Mouse (Mus musculus) naive thymus-derived CD4-positive, alpha-beta T cell, adult 2 months (primary cell): Measurements from ENCODE around the gene Echdc3.

ENCODE experiments used
- DNase-seq: peaks from one replicate; pipeline ENCODE4 v3.0.0-alpha.2; 2011; ENCODE audit warnings: low read depth

Echdc3 gene

DNA sequence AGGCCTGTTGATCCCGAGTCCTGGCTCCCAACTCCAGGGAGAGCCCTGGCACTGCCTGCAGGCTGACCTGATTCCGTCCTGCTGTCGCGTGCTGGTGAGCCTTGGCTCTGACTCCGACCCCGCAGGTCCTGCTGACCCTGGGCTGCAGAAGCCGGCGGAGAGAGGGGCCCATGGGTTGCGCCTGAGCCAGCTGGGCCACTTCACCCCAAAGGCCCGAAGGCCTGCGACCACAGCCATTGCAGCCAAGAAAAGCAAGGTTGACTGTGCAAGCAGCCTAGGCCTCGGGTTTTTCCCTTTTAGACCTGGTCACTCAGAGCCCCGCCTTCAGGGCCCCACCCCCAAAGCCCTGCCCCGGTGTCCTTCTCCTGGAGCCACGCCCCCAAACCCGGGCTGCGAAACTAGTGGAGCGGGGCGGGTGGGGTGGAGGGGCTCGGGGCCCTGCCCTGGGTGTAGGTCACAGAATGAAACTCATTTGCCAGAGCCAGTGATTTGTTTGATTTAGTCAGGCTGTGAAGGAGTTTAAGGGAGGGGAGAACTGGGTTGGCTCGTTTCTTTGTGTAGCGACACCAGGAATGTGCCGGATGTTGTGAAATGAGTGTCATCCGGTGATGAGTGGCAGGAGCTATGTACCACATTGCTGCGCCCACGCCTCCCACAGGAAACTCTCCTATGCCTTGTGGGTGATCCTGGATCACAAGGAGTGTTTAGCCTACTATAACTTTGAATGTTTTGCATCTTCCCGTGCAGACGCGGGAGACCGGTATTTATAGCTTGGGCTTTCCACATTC, at the start of gene Echdc3:
TSS of gene Echdc3 (minus strand) at position 310 of the 788 bp plus-strand sequence.
- peak; percentile 66 for DNase-seq

DNA sequence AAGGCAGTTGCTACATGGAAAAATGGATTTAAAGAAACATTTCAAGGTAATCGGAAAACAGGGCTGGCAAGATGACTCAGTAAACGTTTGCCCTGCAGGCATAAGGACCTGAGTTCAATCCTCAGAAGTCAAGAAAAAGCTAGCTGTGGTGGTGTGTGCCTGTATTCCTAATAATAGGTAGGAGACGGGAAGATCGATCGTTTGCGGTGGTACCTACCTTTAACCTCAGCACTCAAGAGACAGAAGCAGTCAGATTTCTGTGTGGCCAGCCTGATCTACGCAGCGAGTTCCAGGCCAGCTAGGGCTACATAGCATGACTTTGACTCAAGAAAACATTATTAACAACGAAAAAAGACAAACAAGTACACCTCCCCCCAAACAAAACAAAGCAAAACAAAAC, 48.9 kb upstream of the Echdc3 start:
- DNase-seq = no peak

DNA sequence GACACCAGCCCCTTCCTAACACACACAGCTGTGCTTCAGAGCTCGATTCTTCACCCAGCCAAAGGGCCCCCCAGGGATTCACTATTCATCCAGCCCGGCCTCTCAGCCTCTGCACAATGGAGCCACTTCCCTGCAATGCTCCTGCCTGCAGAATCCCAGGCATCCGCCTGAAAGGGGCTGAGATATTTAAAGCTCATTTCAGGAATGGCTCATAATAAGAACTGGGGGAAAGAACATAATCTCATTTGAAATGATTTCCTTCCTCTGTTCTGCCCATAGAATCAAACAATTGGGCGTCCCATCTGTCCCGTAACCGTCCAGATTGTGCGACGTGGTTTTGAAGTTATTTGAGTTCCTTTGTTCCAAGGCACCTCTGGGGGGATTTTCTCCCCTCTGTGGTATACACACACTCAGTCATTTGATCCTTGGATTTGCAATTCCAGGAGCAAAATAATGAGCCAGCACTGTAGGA, 48.4 kb upstream of the Echdc3 start:
- no peak for DNase-seq

DNA sequence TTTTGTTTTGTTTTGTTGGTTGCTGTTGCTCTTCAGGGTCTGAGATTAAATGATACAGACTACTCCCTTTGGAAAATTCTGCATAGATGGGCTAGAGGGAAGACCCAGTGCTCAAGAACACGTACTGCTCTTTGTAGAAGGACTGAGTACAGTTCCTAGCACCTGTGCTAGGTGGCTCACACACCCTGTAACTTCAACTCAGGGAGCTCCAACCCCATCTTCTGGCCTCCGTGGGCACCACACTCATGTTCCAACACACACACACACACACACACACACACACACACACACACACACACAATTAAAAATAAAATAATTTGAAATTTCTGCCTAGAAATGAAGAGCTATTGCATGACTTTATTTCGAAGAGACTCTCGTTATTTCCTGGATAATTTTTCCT, 47.8 kb upstream of the Echdc3 start:
- DNase-seq = no peak

DNA sequence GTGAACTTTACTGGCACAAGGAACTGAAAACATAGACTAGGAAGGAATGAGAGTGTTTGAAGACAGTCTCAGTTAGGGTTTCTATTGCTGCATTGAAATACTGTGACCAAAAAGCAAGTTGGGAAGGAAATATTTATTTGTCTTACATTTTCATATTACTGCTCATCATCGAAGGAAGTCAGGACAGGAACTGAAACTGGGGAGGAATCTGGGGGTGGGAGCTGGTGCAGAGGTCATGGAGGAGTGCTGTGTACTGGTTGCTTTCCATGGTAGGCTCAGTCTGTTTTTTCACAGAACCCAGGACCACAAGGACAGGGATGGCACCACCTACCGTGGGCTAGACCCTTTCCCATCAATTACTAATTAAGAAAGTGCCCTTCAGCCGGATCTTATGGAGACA, 46.3 kb upstream of the Echdc3 start:
- no peak for DNase-seq

DNA sequence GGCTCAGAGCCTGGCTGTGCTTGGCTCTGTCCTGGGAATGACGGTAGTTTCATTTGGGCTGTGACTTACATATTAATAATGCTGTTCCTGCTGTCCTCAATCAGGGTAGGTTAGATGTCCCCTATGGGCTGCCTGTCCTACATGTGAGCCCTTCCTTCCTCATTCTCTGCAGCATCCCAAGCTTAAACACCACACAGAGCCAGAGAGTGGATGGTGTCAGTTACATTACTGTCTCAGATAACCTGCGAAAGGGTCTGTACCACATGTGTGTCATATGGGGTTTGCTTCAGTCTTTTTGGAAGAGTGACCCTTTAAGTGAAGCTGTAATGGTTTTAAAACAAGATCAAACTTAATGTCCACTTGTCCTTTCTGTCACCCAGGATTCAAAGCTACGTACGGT, 45.2 kb upstream of the Echdc3 start:
- DNase-seq = no peak

DNA sequence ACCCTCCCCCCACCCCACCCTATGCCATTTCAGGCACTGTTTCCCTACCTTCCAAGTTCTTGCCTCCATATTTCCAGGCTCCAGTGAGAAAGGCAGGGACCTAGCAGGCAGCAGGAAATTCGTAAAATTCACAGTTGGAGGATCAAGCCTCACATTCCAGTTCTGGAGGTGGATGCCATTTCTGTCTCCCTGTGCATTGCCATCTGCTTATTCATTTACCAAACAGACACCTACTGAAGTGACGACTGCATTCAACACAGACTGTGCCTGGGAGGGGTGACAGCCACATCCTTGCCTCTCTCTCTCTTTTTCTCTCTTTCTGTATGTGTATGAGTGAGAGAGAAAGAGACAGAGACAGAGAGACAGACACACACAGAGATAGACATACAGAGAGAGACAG, 44.3 kb upstream of the Echdc3 start:
- no peak for DNase-seq

DNA sequence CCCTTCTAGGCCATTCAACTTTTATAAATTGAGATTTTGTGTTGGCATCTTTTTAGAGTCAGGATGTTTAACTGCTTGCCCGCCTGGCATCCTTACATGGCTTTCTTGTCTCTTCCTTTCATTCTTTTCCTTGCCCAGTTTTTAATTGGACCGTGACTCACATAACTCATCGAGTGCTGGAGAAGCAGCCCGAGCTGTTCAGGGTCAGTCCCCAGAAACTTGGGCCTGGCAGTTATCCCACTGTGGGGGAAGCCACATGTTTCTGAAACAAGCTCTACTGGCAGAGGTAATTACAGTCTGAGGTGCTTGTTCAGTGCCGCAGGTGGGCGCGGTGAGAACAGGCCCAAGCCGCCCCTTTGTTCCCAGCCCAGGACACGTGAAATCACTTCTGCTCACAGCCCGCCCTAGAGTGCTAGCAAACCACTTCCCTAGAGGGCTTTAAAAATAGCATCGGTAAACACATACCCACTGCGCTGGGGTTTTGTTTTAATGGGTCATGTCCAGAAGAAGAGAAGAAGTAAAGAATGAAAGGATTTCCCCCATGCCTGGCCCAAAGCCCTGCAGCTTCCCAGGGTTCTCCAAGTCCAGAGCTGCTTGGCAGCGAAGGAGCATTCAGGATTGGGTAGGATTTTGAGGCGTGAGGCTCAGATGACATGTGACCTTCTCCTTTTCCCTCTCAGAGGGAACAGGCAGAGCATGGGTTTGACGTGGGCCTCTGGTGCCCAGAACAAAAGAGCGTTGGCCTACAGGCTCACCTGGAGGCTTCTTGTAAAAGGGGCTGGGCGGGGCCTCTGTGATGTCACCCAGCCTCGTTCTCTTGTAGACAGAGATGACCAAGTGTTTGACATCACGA, 43.4 kb upstream of the Echdc3 start:
- peak; percentile 28 for DNase-seq

DNA sequence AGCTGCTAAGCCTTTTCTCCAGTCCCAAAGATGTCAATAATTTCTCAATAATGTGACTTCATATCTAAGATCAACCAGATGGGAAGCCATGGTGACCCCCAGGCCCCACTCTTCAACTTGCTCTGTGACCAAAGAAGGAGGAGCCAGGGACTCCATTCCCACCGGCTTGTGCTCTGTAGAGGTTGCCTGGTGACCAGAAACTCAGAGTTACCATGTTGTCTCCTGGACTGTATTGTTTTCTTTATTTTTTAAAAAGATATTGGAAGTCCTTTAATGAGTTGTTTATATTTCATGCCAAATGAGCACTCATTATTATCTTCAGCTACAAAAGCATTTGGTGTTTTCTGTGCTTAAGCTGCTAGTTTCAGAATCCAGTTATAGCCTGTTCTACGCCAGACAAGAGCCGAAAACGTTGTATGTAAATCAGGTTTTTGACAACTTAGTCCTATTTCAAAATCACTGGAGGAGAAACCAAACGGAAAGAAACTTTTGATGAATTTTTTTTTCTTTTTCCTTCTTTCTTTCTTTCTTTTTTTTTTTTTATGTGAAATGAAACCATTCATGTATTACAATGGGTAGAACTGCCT, 42.7 kb upstream of the Echdc3 start:
- no peak for DNase-seq

DNA sequence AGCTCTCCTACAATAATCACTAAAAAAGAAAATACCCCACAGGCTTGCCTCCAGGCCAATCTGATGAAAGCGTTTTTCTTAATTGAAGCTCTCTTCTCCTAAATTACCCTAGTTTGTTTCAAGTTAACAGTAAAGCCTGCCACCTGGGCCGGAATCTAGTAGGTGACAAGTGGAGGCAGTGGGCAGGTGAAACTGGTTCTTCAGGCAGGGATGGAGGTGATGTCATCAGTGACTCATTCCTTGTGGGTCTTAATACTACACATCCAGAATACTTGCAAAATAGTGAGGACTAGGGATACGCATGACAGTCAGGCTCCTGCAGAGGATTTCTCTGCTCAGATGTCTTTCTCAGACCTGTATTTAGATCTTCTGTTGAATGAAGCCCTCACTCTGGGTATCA, 39.7 kb upstream of the Echdc3 start:
- DNase-seq = no peak

DNA sequence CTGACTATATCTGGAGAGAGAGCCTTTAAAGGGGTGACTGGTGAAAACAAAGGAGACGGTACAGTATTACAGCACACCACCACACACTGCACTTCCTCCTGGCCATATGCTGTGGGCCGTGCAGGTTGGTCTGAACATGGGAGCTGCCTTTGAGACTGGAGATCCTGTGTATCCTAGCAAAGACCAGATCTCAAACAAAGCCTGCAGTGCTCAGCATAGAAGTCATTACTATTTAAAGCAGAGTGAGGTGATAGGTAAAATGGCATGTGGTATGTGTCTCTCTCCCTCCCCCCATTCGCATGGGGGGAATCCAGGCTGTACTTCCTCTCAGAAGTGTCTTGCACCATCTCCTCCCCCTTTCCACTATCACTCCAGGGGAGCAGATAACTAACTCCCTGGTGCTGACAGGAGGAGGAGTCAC, 38.3 kb upstream of the Echdc3 start:
- no peak for DNase-seq

DNA sequence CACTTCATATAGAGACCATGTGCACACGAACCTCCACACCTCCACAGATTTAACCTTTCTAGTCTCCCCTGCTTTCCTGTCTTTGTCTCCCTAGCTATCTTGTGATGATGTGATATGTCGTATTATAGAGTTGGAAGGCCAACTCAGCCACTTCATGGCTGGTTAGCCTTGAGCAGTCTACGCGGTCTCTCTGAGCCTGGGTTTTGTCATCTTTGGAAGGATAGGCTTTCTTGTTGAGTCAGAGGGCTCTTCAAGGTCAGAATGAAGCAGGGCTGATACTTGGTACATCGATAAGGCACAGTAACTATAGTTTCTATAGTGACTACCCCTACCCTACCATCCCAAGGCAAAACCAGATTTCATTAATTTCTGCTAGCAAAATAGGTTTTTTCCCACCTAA, 28.6 kb upstream of the Echdc3 start:
- no peak for DNase-seq

DNA sequence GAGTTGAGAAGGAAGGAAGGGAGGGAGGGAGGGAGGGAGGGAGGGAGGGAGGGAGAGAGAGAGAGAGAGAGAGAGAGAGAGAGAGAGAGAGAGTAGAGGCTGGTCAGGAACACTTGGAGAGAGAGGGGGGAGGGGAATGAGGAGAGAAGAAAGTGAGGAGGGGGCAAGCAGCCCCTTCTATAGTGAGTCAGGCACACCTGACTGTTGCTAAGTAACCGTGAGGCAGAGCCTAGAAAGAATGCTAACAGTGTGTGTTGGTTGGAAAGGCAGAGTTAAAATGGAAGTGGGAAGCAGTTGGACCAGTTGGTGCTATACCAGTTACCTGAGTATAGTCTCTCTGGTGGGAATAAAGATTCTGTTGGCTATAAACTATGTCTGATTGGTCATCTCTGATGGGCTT, 27.2 kb upstream of the Echdc3 start:
- no peak for DNase-seq

DNA sequence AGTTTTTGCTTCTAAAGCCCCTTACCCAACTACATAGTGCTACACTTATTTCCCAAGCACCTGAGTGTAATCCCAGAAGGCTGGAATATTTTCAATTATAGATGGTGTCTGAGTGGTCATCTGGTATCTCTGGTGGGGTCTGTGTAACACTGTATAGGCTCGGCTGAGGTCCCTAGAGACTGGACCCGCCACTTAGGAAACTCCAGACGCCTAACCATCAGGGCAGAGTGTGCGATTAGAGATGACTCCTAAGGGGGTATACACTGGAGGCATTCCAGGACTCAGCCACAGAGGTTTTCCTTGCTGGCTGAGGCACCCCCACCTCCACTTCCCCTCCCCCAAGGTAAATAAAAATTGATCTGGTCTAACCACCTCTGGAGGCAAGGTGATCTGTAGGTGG, 26.5 kb upstream of the Echdc3 start:
- no peak for DNase-seq

DNA sequence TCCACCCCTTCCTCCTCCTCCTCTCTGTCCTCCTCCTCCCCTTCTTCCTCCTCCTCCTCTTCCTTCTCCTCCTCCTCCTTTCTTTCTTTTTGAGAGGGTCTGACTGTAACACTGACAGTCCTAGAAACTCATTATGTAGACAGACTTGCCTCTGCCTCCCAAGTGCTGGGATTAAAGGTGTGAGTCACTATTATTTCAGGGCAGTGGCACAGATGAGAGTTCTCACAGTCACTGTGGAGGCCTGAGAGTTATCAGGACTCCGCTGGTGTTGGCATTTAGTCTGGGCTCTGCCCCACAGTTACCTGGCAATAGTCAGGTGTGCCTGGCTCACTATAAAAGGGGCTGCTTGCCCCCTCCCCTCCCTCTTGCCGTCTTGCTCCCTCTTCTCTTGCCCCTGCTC, 25.8 kb upstream of the Echdc3 start:
- no peak for DNase-seq

DNA sequence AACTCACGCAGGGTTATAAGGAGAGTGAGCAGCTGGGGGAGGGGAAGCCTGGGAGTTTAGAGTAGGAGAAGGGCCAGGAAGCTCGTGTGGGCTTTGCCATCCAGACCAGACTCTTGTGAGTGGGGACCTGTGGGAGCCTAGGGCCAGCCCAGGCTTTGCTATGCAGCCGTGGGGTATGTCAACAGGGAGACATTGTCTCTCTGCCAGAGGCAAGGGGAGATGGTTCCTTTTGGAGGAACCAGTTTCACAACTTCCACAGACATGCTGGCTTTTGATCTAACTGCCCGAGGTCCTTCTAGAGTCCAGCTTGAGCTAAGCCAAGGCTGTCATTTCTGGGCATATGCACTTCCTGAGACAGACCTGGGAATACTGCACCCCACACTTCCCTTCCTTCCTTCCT, 25.4 kb upstream of the Echdc3 start:
- no peak for DNase-seq

DNA sequence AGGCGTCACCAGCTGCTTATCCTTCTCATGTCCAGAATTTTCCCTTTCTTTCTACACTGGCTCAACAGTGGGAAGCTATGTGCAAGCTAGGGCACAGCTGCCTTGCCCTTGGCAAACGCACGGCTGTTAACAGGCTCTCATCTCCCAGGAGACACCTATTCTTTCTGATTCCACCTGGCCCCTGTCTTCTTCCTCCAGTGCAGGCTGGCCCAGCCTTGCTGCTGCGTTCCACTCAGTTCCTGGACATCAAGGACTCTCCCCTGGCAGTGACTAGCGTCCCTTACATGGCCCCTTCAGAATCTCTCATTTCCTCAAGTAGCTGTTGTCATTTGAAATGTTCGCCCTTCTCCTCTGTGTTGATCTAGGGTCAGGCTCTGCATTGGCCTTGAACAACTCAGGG, 20.5 kb upstream of the Echdc3 start:
- DNase-seq = no peak

DNA sequence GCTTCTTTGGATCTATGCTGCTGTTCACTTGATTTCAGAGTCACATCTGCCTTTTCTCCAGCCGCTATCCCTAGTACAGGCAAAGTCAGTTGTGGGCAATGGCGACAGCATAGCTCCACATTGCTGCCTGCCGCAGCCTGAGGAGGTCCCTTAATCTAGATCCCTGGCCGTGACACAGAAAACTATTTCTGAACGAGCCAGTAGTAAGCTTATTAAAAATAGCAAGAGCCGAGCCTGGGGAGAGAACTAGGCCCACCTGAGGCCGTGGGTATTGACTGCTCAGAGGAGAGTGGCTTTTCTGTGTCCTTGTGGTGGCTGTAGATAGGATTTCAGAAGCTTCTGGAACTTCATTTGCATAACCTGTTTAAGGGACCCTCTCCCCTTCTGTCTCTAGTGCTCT, 19.9 kb upstream of the Echdc3 start:
- DNase-seq = no peak

DNA sequence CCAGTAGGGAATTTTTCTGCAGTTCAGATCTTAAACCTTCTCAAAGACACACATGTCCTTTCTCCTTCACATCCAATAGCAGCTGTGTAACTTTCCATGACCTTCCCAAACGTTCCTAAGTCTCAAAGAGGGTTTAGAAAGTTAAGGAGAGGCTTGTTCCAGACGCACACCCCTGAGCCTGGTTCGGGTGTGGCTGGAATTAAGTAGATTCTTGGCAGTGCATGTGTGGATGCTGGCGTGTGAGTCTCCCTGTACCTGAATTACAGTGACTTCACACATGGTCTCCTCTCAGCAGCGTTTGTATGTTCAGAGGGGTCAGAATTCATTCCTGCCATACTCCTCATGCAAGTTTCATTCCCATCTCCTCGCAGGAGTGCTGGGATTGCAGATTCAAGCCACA, 18.0 kb upstream of the Echdc3 start:
- no peak for DNase-seq

DNA sequence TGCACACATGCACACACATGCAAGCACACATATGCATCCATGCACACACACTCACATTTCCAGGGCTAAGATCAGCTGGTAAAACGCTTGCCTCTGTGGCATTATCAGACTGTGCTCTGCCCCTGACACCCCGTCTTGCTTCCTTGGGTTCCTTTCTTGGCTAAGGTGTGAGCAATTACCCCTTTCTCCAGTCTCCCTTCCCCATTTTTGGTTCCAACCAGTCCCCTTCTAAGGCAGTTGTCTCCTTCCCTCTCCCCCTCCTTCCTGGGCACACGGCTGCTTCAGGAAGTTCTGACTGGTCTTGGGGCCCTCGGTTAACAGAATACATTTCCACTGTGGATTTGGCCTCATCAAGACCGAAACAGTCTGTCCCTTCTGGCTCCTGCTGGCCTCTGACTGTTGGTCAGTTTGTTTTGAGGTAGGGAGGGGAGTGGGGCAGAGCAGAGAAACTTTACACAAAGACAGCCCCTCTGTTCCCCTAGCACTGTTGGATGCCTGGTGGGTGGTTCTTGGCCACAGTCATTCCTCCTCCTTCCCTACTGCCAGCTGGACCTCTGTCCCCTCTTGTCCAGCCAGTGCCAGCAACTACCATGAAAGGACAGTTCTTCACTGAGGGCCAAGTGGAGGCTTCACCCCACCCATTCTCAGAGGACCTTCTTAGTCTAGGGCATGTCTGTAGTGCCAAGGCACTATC, 16.9 kb upstream of the Echdc3 start:
- no peak for DNase-seq

DNA sequence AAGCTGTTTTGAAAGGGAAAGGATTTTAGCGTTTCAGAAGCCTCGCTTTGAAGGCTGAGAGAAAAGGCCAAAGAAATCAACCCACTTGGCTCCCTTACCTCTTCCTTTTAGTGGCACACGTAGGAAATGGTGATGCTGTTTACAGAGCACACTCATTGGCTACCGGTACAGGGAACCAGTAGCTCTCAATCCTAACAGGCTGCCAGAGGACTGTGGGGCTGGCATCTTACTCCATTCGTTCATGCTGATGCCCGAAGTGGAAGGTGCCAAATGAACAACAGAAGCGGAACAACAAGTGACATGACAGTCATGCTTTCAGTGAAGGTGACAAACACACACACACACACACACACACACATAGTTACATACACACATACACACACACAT, 14.2 kb upstream of the Echdc3 start:
- no peak for DNase-seq

DNA sequence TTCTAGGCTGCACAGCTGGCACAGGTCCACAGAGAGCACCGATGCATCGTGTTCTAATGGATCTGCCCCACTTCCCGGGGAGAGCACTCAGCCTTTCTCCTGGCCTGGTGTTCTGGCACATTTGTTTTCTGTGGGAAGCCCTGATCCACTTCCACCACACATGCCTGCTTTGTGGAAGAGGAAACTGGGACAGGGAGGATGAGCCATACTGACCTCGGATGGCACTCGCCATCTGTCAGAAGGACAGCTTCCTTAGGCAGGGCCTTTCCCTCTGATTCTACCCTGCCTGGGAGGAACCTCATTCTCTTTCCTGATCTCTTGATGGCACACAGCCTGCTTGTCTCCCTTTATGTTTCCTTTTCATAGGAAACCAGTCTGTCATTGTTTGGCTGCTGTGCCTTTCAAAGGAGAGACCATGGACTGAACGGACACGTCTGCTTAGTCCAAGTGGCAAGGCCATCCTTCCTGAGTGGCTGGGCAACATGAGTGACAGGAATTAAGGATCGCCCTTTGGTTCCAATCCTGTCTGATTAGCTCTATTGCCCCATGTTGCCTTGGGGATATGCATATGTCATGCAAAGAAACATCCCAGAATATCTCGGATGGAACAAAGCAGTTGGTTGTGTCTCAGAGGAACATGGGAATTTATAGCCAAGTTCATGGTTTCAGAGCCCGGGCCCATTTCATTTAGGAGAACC, 13.7 kb upstream of the Echdc3 start:
- DNase-seq = no peak
